Mouse (Mus musculus) mouse embryonic stem cell (cell line): ENCODE data around the gene Tmc6.

Experiments
- in situ Hi-C, 2 experiments: fragments of 300-500 bp; cut with MboI; formaldehyde crosslinking; loops; 1 replicate in 1 of 2; 3 replicates in 1 of 2; pipeline ENCODE4 v1.14.3; 2019 to 2020; ENCODE audit warnings: low sequenced_read_pairs in 2 of 2, low pct_unique_long_range_greater_than_20kb in 1 of 2, mixed read lengths in 1 of 2; ENCODE audit not compliant: unreplicated experiment in 1 of 2

Gene Tmc6

GRCm38 (mm10) chr11:117814704-117815366 lies 32.8 kb upstream of the Tmc6 start:
- in situ Hi-C loops, result no loop called here

- in situ Hi-C loops, result no loop called here
Measured at GRCm38 (mm10) chr11:117813867-117814266, 31.9 kb upstream of the Tmc6 start.

- in situ Hi-C loops, result no loop called here
Measured at GRCm38 (mm10) chr11:117810401-117811046, 28.5 kb upstream of the Tmc6 start.

- in situ Hi-C loops, result no loop called here
Measured at GRCm38 (mm10) chr11:117809407-117810311, 27.7 kb upstream of the Tmc6 start, which contains the start of the genes Gm20708 and Syngr2. Gm20708 (plus strand) TSS chr11:117809668. Syngr2 (plus strand) TSS chr11:117809668.

GRCm38 (mm10) chr11:117806781-117807180 lies 24.8 kb upstream of the Tmc6 start:
- in situ Hi-C loops, result no loop called here

- in situ Hi-C loops, result no loop called here
Measured at GRCm38 (mm10) chr11:117803166-117803688, 21.2 kb upstream of the Tmc6 start.

- in situ Hi-C loops, result no loop called here
Measured at GRCm38 (mm10) chr11:117801650-117802049, 19.7 kb upstream of the Tmc6 start.

GRCm38 (mm10) chr11:117800038-117800437 lies 18.0 kb upstream of the Tmc6 start:
- in situ Hi-C loops, result no loop called here

- in situ Hi-C loops, result loop anchor here in 1 of 2 experiments (25.0 kb wide), 1 partner anchor 412 kb away; no protein-coding TSS in a partner anchor
Measured at GRCm38 (mm10) chr11:117799174-117799573, 17.2 kb upstream of the Tmc6 start.

GRCm38 (mm10) chr11:117798160-117798541 lies 16.2 kb upstream of the Tmc6 start:
- in situ Hi-C loops, result loop anchor here in 1 of 2 experiments (25.0 kb wide), 1 partner anchor 411 kb away; no protein-coding TSS in a partner anchor

GRCm38 (mm10) chr11:117797511-117798159 lies 15.6 kb upstream of the Tmc6 start, which contains the start of gene 6030468B19Rik:
6030468B19Rik (plus strand) TSS chr11:117797660.
- in situ Hi-C loops, result loop anchor here in 1 of 2 experiments (25.0 kb wide), 1 partner anchor 410 kb away; no protein-coding TSS in a partner anchor

GRCm38 (mm10) chr11:117796954-117797353 lies 15.0 kb upstream of the Tmc6 start:
- in situ Hi-C loops, result loop anchor here in 1 of 2 experiments (25.0 kb wide), 1 partner anchor 410 kb away; no protein-coding TSS in a partner anchor

- in situ Hi-C loops, result loop anchor here in 1 of 2 experiments (25.0 kb wide), 1 partner anchor 407 kb away; no protein-coding TSS in a partner anchor
Measured at GRCm38 (mm10) chr11:117794035-117794551, 12.1 kb upstream of the Tmc6 start.

- in situ Hi-C loops, result loop anchor here in 1 of 2 experiments (25.0 kb wide), 1 partner anchor 405 kb away; no protein-coding TSS in a partner anchor
Measured at GRCm38 (mm10) chr11:117792281-117792888, 10.4 kb upstream of the Tmc6 start.

GRCm38 (mm10) chr11:117791441-117791761 lies 9.4 kb upstream of the Tmc6 start:
- in situ Hi-C loops, result loop anchor here in 1 of 2 experiments (25.0 kb wide), 1 partner anchor 404 kb away; no protein-coding TSS in a partner anchor

- in situ Hi-C loops, result loop anchor here in 1 of 2 experiments (25.0 kb wide), 1 partner anchor 404 kb away; no protein-coding TSS in a partner anchor
Measured at GRCm38 (mm10) chr11:117790703-117791440, 8.9 kb upstream of the Tmc6 start.
